Mouse (Mus musculus): ENCODE measurements around the gene Wdr90.

- TF ChIP-seq POLR2A (IDR thresholded peaks at IDR 0.05; ENCODE audit: insufficient read depth, low read depth, low read length): no peak
- no peak for TF ChIP-seq CTCF (IDR thresholded peaks at IDR 0.05; ENCODE audit: insufficient read depth, low read depth, low read length)
Observed at GRCm38 (mm10) chr17:25829558-25830017, 31.7 kb downstream of the Wdr90 start.

Data from olfactory bulb, adult 2 months (tissue).